11 mouse cellular contexts compared by ENCODE assay signal in genomic region chr17:66756500-66756899, GRCm38 (mm10).
DNase-seq lines count a peak whose midpoint lies in the region; ATAC-seq and TF ChIP-seq lines count a peak whose summit lies in the region.
"Had no signal": no experiment of that assay in that cellular context is flagged by ENCODE, and none has a peak within 500 bp of the region (broad histone marks: within the 10 kb centered on the region; RNA-seq: fewer than 3 reads in every experiment).

No protein-coding gene starts in this region.

- no peaks in the 10 kb centered on the region for H3K27me3 ChIP-seq in lung, embryonic 16.5 days (ENCODE audit: control insufficient read depth, insufficient read depth, low read depth, low read length)
- H3K27me3 ChIP-seq in forebrain, embryonic 14.5 days (replicated peaks; ENCODE audit: control insufficient read depth, insufficient read depth, low read length), result no peaks in the 10 kb centered on the region
- no peaks in the 10 kb centered on the region for H3K27me3 ChIP-seq in intestine, embryonic 16.5 days (replicated peaks; ENCODE audit: control insufficient read depth, insufficient read depth, low read length)
- H3K27me3 ChIP-seq: hindbrain, embryonic 13.5 days had no signal

- TF ChIP-seq POLR2A in olfactory bulb, adult 2 months (IDR thresholded peaks at IDR 0.05; ENCODE audit: insufficient read depth, low read depth, low read length), result no peak

- ATAC-seq in lung, embryonic 16.5 days (ENCODE audit: low read depth), result peak; percentile 52
- ATAC-seq in forebrain, embryonic 14.5 days, result peak; percentile 19; the same call in 1 of the 2 replicates
- peak; percentile 34 for ATAC-seq in intestine, embryonic 16.5 days

- peak overlapping the region; percentile 74 for H3K27ac ChIP-seq in lung, embryonic 16.5 days (ENCODE audit: low read length)
- H3K27ac ChIP-seq in forebrain, embryonic 14.5 days (ENCODE audit: low read depth, low read length), result peak overlapping the region; percentile 22; the same call in 1 of the 2 replicates
- H3K27ac ChIP-seq in intestine, embryonic 16.5 days (ENCODE audit: low read length), result peak overlapping the region; percentile 60
- peak overlapping the region; percentile 43 for H3K27ac ChIP-seq in olfactory bulb, adult 2 months (ENCODE audit: insufficient read depth, low read depth, low read length)

- H3K4me2 ChIP-seq in lung, embryonic 16.5 days (ENCODE audit: low read depth, low read length), result peak overlapping the region; percentile 44
- H3K4me2 ChIP-seq in forebrain, embryonic 14.5 days (ENCODE audit: low read length), result peak overlapping the region; percentile 32; the same call in 1 of the 2 replicates
- peak overlapping the region; percentile 44 for H3K4me2 ChIP-seq in intestine, embryonic 16.5 days (ENCODE audit: low read depth, low read length)

- no peaks in the 10 kb centered on the region; the same call in 1 of the 2 replicates for H3K9me3 ChIP-seq in lung, embryonic 16.5 days (ENCODE audit: control insufficient read depth, low read length)
- H3K9me3 ChIP-seq in forebrain, embryonic 14.5 days (replicated peaks; ENCODE audit: control insufficient read depth, low read length), result no peaks in the 10 kb centered on the region
- no peaks in the 10 kb centered on the region for H3K9me3 ChIP-seq in intestine, embryonic 16.5 days (ENCODE audit: control insufficient read depth, low read length)
- H3K9me3 ChIP-seq: hindbrain, embryonic 13.5 days had no signal

- TF ChIP-seq CTCF in olfactory bulb, adult 2 months (IDR thresholded peaks at IDR 0.05; ENCODE audit: insufficient read depth, low read depth, low read length), result no peak

- WGBS in lung, embryonic 16.5 days, result 44% methylated on average over 9 of the region's 9 CpGs
- WGBS in forebrain, embryonic 14.5 days, result 64% methylated on average over 9 of the region's 9 CpGs
- 37% methylated on average over 9 of the region's 9 CpGs for WGBS in intestine, embryonic 16.5 days
- WGBS in olfactory bulb, adult 2 months, result 50% methylated on average over 9 of the region's 9 CpGs

- DNase-seq in lung, postnatal 4 days, result no peak
- DNase-seq in forebrain, embryonic 14.5 days (ENCODE audit: low spot score), result peak; percentile 28
- DNase-seq in spleen, postnatal 4 days (ENCODE audit: low spot score in 2 of 2), result no peak
- DNase-seq in thymus, postnatal 4 days, result no peak
- DNase-seq: adrenal gland, postnatal 25 days; cerebellum, adult 18-20 months; thymus, postnatal 36 days had no signal

- H3K36me3 ChIP-seq in lung, embryonic 16.5 days (ENCODE audit: control insufficient read depth, insufficient read depth, low read length), result peaks cover 7% of the 10 kb centered on the region
- H3K36me3 ChIP-seq in forebrain, embryonic 14.5 days (ENCODE audit: control insufficient read depth, insufficient read depth, low read length), result no peaks in the 10 kb centered on the region
- no peaks in the 10 kb centered on the region for H3K36me3 ChIP-seq in intestine, embryonic 16.5 days (ENCODE audit: control insufficient read depth, insufficient read depth, low read length)
- H3K36me3 ChIP-seq: hindbrain, embryonic 13.5 days had no signal

- peak overlapping the region; percentile 34; the same call in 1 of the 2 replicates for H3K9ac ChIP-seq in lung, embryonic 16.5 days (ENCODE audit: low read length)
- H3K9ac ChIP-seq in forebrain, embryonic 14.5 days (ENCODE audit: low read length), result no peak overlapping the region
- 0 out of 2 replicates have a peak overlapping the region, but pooled peaks have one; percentile 36 for H3K9ac ChIP-seq in intestine, embryonic 16.5 days (ENCODE audit: low read depth, low read length)
- H3K9ac ChIP-seq: hindbrain, embryonic 13.5 days had no signal

- no peak overlapping the region for H3K4me3 ChIP-seq in lung, embryonic 16.5 days (ENCODE audit: low read length)
- no peak overlapping the region for H3K4me3 ChIP-seq in forebrain, embryonic 14.5 days (ENCODE audit: low read depth, low read length)
- peak overlapping the region; percentile 20; the same call in 1 of the 2 replicates for H3K4me3 ChIP-seq in intestine, embryonic 16.5 days (ENCODE audit: low read length)
- no peak overlapping the region for H3K4me3 ChIP-seq in olfactory bulb, adult 2 months (ENCODE audit: insufficient read depth, low read depth, low read length)
- H3K4me3 ChIP-seq: hindbrain, embryonic 13.5 days had no signal

- peaks cover 7% of the 10 kb centered on the region; the same call in 1 of the 2 replicates for H3K4me1 ChIP-seq in lung, embryonic 16.5 days (replicated peaks; ENCODE audit: control insufficient read depth, insufficient read depth, low read length)
- peaks cover 11% of the 10 kb centered on the region; the same call in 1 of the 2 replicates for H3K4me1 ChIP-seq in forebrain, embryonic 14.5 days (ENCODE audit: control insufficient read depth, insufficient read depth, low read length)
- H3K4me1 ChIP-seq in intestine, embryonic 16.5 days (ENCODE audit: control insufficient read depth, insufficient read depth, low read length), result peaks cover 17% of the 10 kb centered on the region
- H3K4me1 ChIP-seq in olfactory bulb, adult 2 months (ENCODE audit: control insufficient read depth, insufficient read depth, low read length), result peaks cover 9% of the 10 kb centered on the region

Comparison
In these comparisons a context has a peak if more than half of its experiments do, and no peak if none do; other contexts are left out.
1. H3K27ac ChIP-seq: peak in every context shown above with its lines; median percentile 74 in lung, embryonic 16.5 days; 60 in intestine, embryonic 16.5 days; 43 in olfactory bulb, adult 2 months; 22 in forebrain, embryonic 14.5 days.